Mouse (Mus musculus): ENCODE results near the gene Bbs4. TPM values are rescaled to one million over a fixed set of nuclear protein-coding genes. Genes with fewer than 3 reads are reported as not detected.

The Bbs4 gene
- total and polyA plus RNA-seq, 3 experiments = 2.6 to 4.5 (median 4.0) TPM

GRCm38 (mm10) chr9:59288058-59288457, 65.2 kb downstream of the Bbs4 start:
- H3K9ac ChIP-seq (ENCODE audit: insufficient read depth, low read depth) = no peak overlapping the region
- H3K4me3 ChIP-seq (replicated peaks in 1 of 3; ENCODE audit: low read depth in 2 of 3, low read length in 2 of 3, poor library complexity in 1 of 3) = no peak overlapping the region
- no peak overlapping the region for H3K4me2 ChIP-seq (ENCODE audit: insufficient read depth, low read depth, poor library complexity, severe bottlenecking)
- H3K27ac ChIP-seq (ENCODE audit: insufficient read depth, low read depth) = no peak overlapping the region
- no peak for TF ChIP-seq MEF2A (IDR thresholded peaks at IDR 0.05; ENCODE audit: borderline replicate concordance, low read depth, low read length)
- no peak for TF ChIP-seq POLR2A (IDR thresholded peaks at IDR 0.05; ENCODE audit: low read depth, low read length)
- no peak for TF ChIP-seq TBP (conservative IDR thresholded peaks at IDR 0.05; ENCODE audit: low read depth, low read length)
- no peak for TF ChIP-seq ELF1 (IDR thresholded peaks at IDR 0.05; ENCODE audit: low read depth, low read length)
- no peak for TF ChIP-seq MYC (IDR thresholded peaks at IDR 0.05; ENCODE audit: low read depth, low read length)
- no peak for TF ChIP-seq SIN3A (IDR thresholded peaks at IDR 0.05; ENCODE audit: low read length)
- TF ChIP-seq ZKSCAN1 (IDR thresholded peaks at IDR 0.05; ENCODE audit: borderline replicate concordance, low read depth, low read length) = no peak
- no peak for TF ChIP-seq NELFE (IDR thresholded peaks at IDR 0.05; ENCODE audit: low read depth, low read length)
- no peak for TF ChIP-seq RCOR1 (conservative IDR thresholded peaks at IDR 0.05; ENCODE audit: low read depth, low read length)
- no peak for TF ChIP-seq E2F4 (IDR thresholded peaks at IDR 0.05; ENCODE audit: insufficient replicate concordance, low read depth, low read length)
- TF ChIP-seq ZMIZ1 (IDR thresholded peaks at IDR 0.05; ENCODE audit: low read depth, low read length) = no peak
- TF ChIP-seq TCF12 (IDR thresholded peaks at IDR 0.05; ENCODE audit: low read depth, low read length) = no peak
- TF ChIP-seq BHLHE40 (IDR thresholded peaks at IDR 0.05; ENCODE audit: low read depth, low read length) = no peak
- no peak for TF ChIP-seq USF1 (IDR thresholded peaks at IDR 0.05; ENCODE audit: low read depth, low read length)
- no peak for TF ChIP-seq KAT2A (IDR thresholded peaks at IDR 0.05; ENCODE audit: insufficient replicate concordance, low read length)
- TF ChIP-seq UBTF (IDR thresholded peaks at IDR 0.05; ENCODE audit: low read depth, low read length) = no peak
- no peak for TF ChIP-seq CHD2 (IDR thresholded peaks at IDR 0.05; ENCODE audit: low read length)
- H3K36me3 ChIP-seq (replicated peaks in 1 of 2; ENCODE audit: control insufficient read depth in 1 of 2, insufficient read depth in 1 of 2, low read length in 1 of 2) = no peaks in the 10 kb centered on the region
- in situ Hi-C loops (cut with MboI; ENCODE audit: low pct_ligation_motif_present, low pct_unique_long_range_greater_than_20kb, low sequenced_read_pairs) (loop anchor here (10.0 to 25.0 kb wide), 2 partner anchors 273 to 726 kb away; partner anchors contain the start of gene Cd276), dilution Hi-C loops (cut with MboI; ENCODE audit: extremely low pct_ligation_motif_present, extremely low pct_unique_long_range_greater_than_20kb, low sequenced_read_pairs) (no loop called here)
- no peak for DNase-seq (ENCODE audit: extremely low read depth)
- peaks cover 10% of the 10 kb centered on the region for H3K79me2 ChIP-seq (replicated peaks; ENCODE audit: control insufficient read depth, extremely low read depth, insufficient read depth, poor library complexity, severe bottlenecking)
- peaks cover 2 to 11% of the 10 kb centered on the region in 2 experiments; a peak in 3 of 4 replicates for H3K4me1 ChIP-seq (ENCODE audit: control insufficient read depth in 1 of 2, insufficient read depth in 2 of 2)
- no peaks in the 10 kb centered on the region for H3K27me3 ChIP-seq (replicated peaks)
- no peaks in the 10 kb centered on the region for H3K9me3 ChIP-seq (replicated peaks; ENCODE audit: low read length)

GRCm38 (mm10) chr9:59285614-59286013, 67.7 kb downstream of the Bbs4 start:
- H3K4me1 ChIP-seq (ENCODE audit: control insufficient read depth in 1 of 2, insufficient read depth in 2 of 2) = peaks cover 0 to 6% of the 10 kb centered on the region in 2 experiments; a peak in 2 of 4 replicates
- no peak overlapping the region for H3K4me2 ChIP-seq (ENCODE audit: insufficient read depth, low read depth, poor library complexity, severe bottlenecking)
- dilution Hi-C loops (cut with MboI; ENCODE audit: extremely low pct_ligation_motif_present, extremely low pct_unique_long_range_greater_than_20kb, low sequenced_read_pairs) = no loop called here

More at GRCm38 (mm10) chr9:59285614-59286013, 67.7 kb downstream of the Bbs4 start:
- in situ Hi-C loops (cut with MboI; ENCODE audit: low pct_ligation_motif_present, low pct_unique_long_range_greater_than_20kb, low sequenced_read_pairs) = loop anchor here (10.0 to 25.0 kb wide), 2 partner anchors 271 to 723 kb away; partner anchors contain the start of gene Cd276
- Histone ChIP-seq H3K9me3 (replicated peaks; ENCODE audit: low read length) (no peaks in the 10 kb centered on the region), H3K79me2 (replicated peaks; ENCODE audit: control insufficient read depth, extremely low read depth, insufficient read depth, poor library complexity, severe bottlenecking) (no peaks in the 10 kb centered on the region), H3K27me3 (replicated peaks) (no peaks in the 10 kb centered on the region), H3K4me3 (replicated peaks in 1 of 3; ENCODE audit: low read depth in 2 of 3, low read length in 2 of 3, poor library complexity in 1 of 3) (no peak overlapping the region), H3K9ac (ENCODE audit: insufficient read depth, low read depth) (no peak overlapping the region), H3K27ac (ENCODE audit: insufficient read depth, low read depth) (no peak overlapping the region), H3K36me3 (replicated peaks in 1 of 2; ENCODE audit: control insufficient read depth in 1 of 2, insufficient read depth in 1 of 2, low read length in 1 of 2) (no peaks in the 10 kb centered on the region)
- no peak for DNase-seq (ENCODE audit: extremely low read depth)
- no peak for TF ChIP-seq ZKSCAN1 (IDR thresholded peaks at IDR 0.05; ENCODE audit: borderline replicate concordance, low read depth, low read length)
- TF ChIP-seq RAD21 (IDR thresholded peaks at IDR 0.05; ENCODE audit: low read depth, low read length) = no peak
- no peak for TF ChIP-seq ZMIZ1 (IDR thresholded peaks at IDR 0.05; ENCODE audit: low read depth, low read length)
- TF ChIP-seq SMC3 (IDR thresholded peaks at IDR 0.05; ENCODE audit: low read depth, low read length) = no peak
- no peak for TF ChIP-seq POLR2AphosphoS2 (IDR thresholded peaks at IDR 0.05; ENCODE audit: low read depth, low read length)
- TF ChIP-seq JUND (conservative IDR thresholded peaks at IDR 0.05; ENCODE audit: low read depth, low read length) = no peak
- no peak for TF ChIP-seq JUN (IDR thresholded peaks at IDR 0.05; ENCODE audit: insufficient read depth, low read depth, low read length)
- TF ChIP-seq ETS1 (conservative IDR thresholded peaks at IDR 0.05; ENCODE audit: low read depth, low read length) = no peak
- no peak for TF ChIP-seq ELF1 (IDR thresholded peaks at IDR 0.05; ENCODE audit: low read depth, low read length)
- no peak for TF ChIP-seq CHD1 (IDR thresholded peaks at IDR 0.05; ENCODE audit: low read depth, low read length)

Data from CH12.LX (cell line).